Mouse (Mus musculus) spleen, postnatal 10 days (tissue): Measurements from ENCODE around the gene Rhbdl1.

Experiments
- DNase-seq, 2 experiments: peaks; one replicate each; pipeline ENCODE4 v3.0.0; 2021 to 2022; ENCODE audit warnings: low spot score in 2 of 2

Rhbdl1 gene

GRCm38 (mm10) chr17:25794197-25794596 is 42.9 kb downstream of the Rhbdl1 start:
- no peak for DNase-seq

- peak in 1 of 2 experiments; percentile 83 for DNase-seq
Measured at GRCm38 (mm10) chr17:25792615-25793014, 44.5 kb downstream of the Rhbdl1 start, which contains the start of gene Fam173a. Gene Fam173a (minus strand): TSS chr17:25792901.

GRCm38 (mm10) chr17:25791843-25792527 is 45.1 kb downstream of the Rhbdl1 start:
- peak; percentile 89 to 90 for DNase-seq

- DNase-seq = no peak
Measured at GRCm38 (mm10) chr17:25791320-25791842, 45.7 kb downstream of the Rhbdl1 start.

DNA sequence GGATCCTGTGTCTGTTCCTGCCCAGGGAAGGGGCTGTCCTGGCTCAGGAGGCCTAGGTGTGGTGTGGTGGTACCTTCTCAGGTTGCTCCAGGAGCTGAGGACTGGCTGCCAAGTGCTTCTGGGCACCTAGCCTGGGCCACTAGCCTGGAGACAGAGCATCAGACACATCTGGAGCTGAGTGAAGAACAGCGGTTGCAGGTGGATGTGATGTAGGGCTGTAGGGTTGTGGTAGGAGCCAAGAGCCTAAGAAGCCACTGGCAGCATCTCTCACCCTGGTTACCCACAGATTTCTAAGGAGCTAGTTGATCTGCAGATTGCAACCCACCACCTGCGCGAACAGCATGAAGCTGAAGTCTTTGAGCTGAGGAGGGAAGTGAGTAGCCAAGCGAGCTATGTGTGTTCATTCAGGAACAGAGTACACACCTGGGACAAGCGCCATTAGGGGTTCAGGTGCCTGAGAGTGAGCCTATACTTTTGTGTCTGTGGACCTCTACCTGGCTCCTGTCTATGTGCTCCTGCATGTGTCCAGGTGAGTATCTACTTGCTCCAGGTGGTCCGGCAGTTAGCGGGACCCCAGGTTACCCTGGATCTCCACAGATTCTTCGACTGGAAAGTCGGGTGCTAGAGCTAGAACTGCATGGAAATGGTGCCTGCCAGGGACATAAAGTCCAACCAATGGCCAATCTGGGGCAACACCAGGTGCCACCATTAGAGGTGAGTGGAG is 50.2 kb downstream of the Rhbdl1 start:
- DNase-seq = no peak

DNA sequence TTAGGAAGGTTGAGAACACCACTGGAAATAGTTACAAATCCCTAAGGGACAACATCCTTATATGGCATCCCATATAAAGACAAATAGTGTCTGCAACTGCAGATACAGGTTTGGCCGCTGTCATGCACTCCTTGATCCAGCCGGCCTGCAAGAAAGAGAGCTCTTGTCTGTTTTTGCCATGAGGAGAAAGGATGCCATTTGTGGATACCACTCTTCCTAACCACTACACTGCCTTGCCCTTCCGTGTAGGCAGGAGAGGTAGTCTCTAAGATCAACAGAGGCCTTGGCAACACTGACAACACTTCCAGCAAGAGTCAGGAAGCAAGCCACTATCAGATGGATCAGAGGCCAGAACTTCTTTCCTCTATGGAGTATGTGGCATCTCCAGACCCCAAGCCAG is 50.8 kb downstream of the Rhbdl1 start, which contains the start of gene Ccdc78:
Gene Ccdc78, plus strand, starts transcription at position 301 of the 400 bp plus-strand sequence.
- DNase-seq = no peak

DNA sequence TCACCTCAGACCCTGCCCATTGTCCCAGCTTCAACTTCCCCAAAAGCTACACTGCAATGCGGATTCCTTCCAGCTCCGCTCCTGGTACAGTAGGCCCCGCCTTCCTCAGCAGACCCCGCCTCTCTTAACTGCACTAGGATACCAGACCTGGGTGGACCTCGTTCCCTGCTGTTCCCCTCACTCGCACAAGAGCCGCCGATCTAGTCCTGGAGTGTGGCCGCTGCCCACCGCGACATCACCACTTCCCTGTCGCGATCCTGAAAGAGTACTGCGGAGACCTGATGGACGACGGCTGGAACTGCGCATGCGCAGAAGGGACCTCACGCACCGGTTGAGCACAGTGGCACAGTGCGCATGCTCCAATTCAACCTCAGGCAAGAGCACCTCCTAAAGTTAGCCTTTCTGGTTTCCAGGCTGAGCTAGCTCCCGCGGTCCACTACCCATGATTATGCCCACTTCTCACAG is 51.8 kb downstream of the Rhbdl1 start, which contains the start of gene Haghl:
Gene Haghl, minus strand, starts transcription at position 393 of the 465 bp plus-strand sequence.
- DNase-seq = peak; percentile 92 to 97
